Comparison of ENCODE assay signal across 9 mouse cellular contexts in the genomic region with DNA sequence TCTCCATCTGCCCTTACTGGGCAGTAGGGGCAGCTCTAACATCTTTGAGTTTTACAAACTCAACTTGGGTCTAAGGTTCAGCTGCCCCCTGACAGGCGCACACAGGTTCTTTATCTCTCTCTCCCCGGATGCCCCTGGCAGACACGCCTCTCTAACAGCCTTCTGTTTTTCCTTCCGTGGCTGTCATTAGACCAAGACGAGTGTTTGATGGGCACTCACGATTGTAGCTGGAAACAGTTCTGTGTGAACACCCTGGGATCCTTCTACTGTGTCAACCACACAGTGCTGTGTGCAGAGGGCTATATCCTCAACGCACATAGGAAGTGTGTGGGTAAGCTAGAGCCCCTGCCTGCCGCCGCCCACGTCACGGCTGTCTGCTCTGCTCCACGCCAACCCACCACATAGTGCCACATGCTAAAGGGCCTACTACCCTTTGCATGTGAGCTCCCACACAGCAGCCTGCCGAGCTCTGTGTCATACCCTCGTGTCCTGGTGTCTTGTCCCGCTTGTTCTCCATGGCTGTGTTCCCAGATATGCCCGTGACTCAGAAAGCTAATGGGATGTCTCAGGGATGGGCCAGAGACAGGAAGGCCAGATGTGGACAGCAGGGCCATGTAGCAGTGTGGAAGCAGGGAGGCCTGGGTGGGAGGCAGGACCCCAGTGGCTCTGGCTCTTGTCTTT. TPM values are rescaled to one million over a fixed set of nuclear protein-coding genes. Genes with fewer than 3 reads are reported as not detected.
DNase-seq lines count a peak whose midpoint lies in the region; ATAC-seq lines count a peak whose summit lies in the region.
"Had no signal": no experiment of that assay in that cellular context is flagged by ENCODE, and none has a peak within 500 bp of the region (broad histone marks: within the 10 kb centered on the region; RNA-seq: fewer than 3 reads in every experiment).

No protein-coding gene starts in this region.

- peak; percentile 81 for DNase-seq in 3134 (ENCODE audit: extremely low read depth, insufficient read length, low spot score)
- DNase-seq in 3T3-L1 (ENCODE audit: low read depth, low spot score): peak; percentile 99
- DNase-seq in left cerebral cortex, postnatal 36 days (ENCODE audit: low spot score in 2 of 2): peak; percentile 68
- DNase-seq in ovary, postnatal 10 days (ENCODE audit: low spot score): no peak
- DNase-seq: liver, postnatal 0 days had no signal

- no peaks in the 10 kb centered on the region for H3K4me1 ChIP-seq in brown adipose tissue, adult 24 weeks (ENCODE audit: control insufficient read depth, insufficient read depth, insufficient read length, low read length)

- intact Hi-C loops in left cerebral cortex, postnatal 36 days (cut with DNase I): no loop called here

- 0 out of 2 replicates have a peak overlapping the region, but pooled peaks have one; percentile 17 for H3K27ac ChIP-seq in brown adipose tissue, adult 24 weeks (replicated peaks; ENCODE audit: low read depth, low read length)

- no peak overlapping the region for H3K4me3 ChIP-seq in brown adipose tissue, adult 24 weeks (ENCODE audit: insufficient read depth, low read depth, low read length)

- no peak for ATAC-seq in megakaryocyte progenitor cell, adult 5-6 weeks (replicated peaks; ENCODE audit: poor library complexity)
- ATAC-seq in monocyte, adult 5-6 weeks (replicated peaks; ENCODE audit: insufficient number of reproducible peaks, low FRiP score, low TSS enrichment, poor library complexity, severe bottlenecking): no peak
- ATAC-seq: activated CD4-positive, CD25-positive, alpha-beta regulatory T cell, adult 4 months; liver, postnatal 0 days had no signal

RNA-seq across cellular contexts. Expression of a gene that starts 47.3 kb away (rescaled TPM):
- 17.0 and 19.2 TPM in 2 replicates for polyA plus RNA-seq in brown adipose tissue, adult 24 weeks (2012; ENCODE audit: insufficient read depth, insufficient read length, missing spikeins)
- 1 to 10 TPM; 4.0 to 6.8 TPM for total RNA-seq in left cerebral cortex, postnatal 36 days (2021)
- total RNA-seq in megakaryocyte progenitor cell, adult 5-6 weeks (2015): not detected in 2 replicates
- not detected in 2 replicates for total RNA-seq in megakaryocyte progenitor cell, adult 5-6 weeks (2017)
- total RNA-seq in monocyte, adult 5-6 weeks (2017): not detected in 3 replicates
